Mouse (Mus musculus) CH12.LX (cell line): ENCODE measurements around the gene Syngap1. TPM values are rescaled to one million over a fixed set of nuclear protein-coding genes. Genes with fewer than 3 reads are reported as not detected.

ENCODE experiments used
- DNase-seq: peaks from one replicate; pipeline ENCODE4 v3.0.0-alpha.2; 2013; ENCODE audit errors: extremely low read depth
- H3K27ac ChIP-seq: 2 replicates; pipeline ENCODE4 v1.5.1; 2012; ENCODE audit warnings: low read depth, mild to moderate bottlenecking, control low read depth, moderate library complexity; ENCODE audit not compliant: insufficient read depth
- H3K27me3 ChIP-seq: replicated peaks from 2 replicates; pipeline ENCODE3; 2012; ENCODE audit warnings: inconsistent platforms
- H3K36me3 ChIP-seq, 2 experiments: replicated peaks in 1 of 2; 2 replicates each; pipeline versions ENCODE3 to v1.6.1; 2012; ENCODE audit warnings: inconsistent platforms in 1 of 2, low read length in 1 of 2, mild to moderate bottlenecking in 1 of 2, mixed read lengths in 1 of 2, moderate library complexity in 1 of 2; ENCODE audit not compliant: control insufficient read depth in 1 of 2, insufficient read depth in 1 of 2
- H3K4me1 ChIP-seq, 2 experiments: 2 replicates each; pipeline ENCODE4 v1.6.1; 2012; ENCODE audit warnings: inconsistent platforms in 1 of 2, moderate library complexity in 1 of 2; ENCODE audit not compliant: insufficient read depth in 2 of 2, control insufficient read depth in 1 of 2
- H3K4me2 ChIP-seq: 2 replicates; pipeline ENCODE4 v1.6.1; 2012; ENCODE audit warnings: low read depth, mild to moderate bottlenecking, control low read depth; ENCODE audit not compliant: poor library complexity, insufficient read depth, severe bottlenecking
- H3K4me3 ChIP-seq, 3 experiments: fragments of 150-350 bp in 1 of 3; sonication (generic) in 1 of 3; replicated peaks in 1 of 3; 2 replicates each; pipeline versions ENCODE3 to v1.5.1; 2011 to 2012; ENCODE audit warnings: low read depth in 2 of 3, low read length in 2 of 3, mild to moderate bottlenecking in 2 of 3, moderate library complexity in 2 of 3, control low read depth in 1 of 3, improper control_type of control experiment in 1 of 3, inconsistent platforms in 1 of 3, mixed read lengths in 1 of 3; ENCODE audit not compliant: poor library complexity in 1 of 3
- H3K79me2 ChIP-seq: replicated peaks from 2 replicates; pipeline ENCODE4 v1.6.1; 2012; ENCODE audit warnings: mild to moderate bottlenecking, moderate library complexity; ENCODE audit not compliant: control insufficient read depth, poor library complexity, insufficient read depth, severe bottlenecking; ENCODE audit errors: extremely low read depth
- H3K9ac ChIP-seq: 2 replicates; pipeline ENCODE4 v1.6.1; 2012; ENCODE audit warnings: low read depth, mild to moderate bottlenecking, control low read depth, moderate library complexity; ENCODE audit not compliant: insufficient read depth
- H3K9me3 ChIP-seq: replicated peaks from 2 replicates; pipeline ENCODE3; 2012; ENCODE audit warnings: low read length, inconsistent platforms, mixed read lengths
- BHLHE40 ChIP-seq: IDR thresholded peaks from 2 replicates; pipeline ENCODE4 v1.6.1; 2011; ENCODE audit warnings: mild to moderate bottlenecking, low read depth, low read length, improper control_type of control experiment
- CTCF ChIP-seq, 2 experiments: IDR thresholded peaks in 1 of 2; conservative IDR thresholded peaks in 1 of 2; 2 replicates each; pipeline ENCODE4 v1.5.1; 2011 to 2012; ENCODE audit warnings: low read depth in 2 of 2, low read length in 2 of 2, improper control_type of control experiment in 1 of 2, inconsistent platforms in 1 of 2, mild to moderate bottlenecking in 1 of 2, moderate library complexity in 1 of 2
- E2F4 ChIP-seq: IDR thresholded peaks from 2 replicates; pipeline ENCODE4 v1.6.1; 2011; ENCODE audit warnings: low read depth, low read length, improper control_type of control experiment; ENCODE audit not compliant: insufficient replicate concordance
- GABPA ChIP-seq: IDR thresholded peaks from 2 replicates; pipeline ENCODE4 v1.6.1; 2012; ENCODE audit warnings: low read depth, low read length, improper control_type of control experiment, inconsistent platforms; ENCODE audit not compliant: insufficient replicate concordance
- HCFC1 ChIP-seq: IDR thresholded peaks from 2 replicates; pipeline ENCODE4 v1.6.1; 2012; ENCODE audit warnings: low read depth, mild to moderate bottlenecking, inconsistent platforms, low read length, improper control_type of control experiment
- IRF4 ChIP-seq: IDR thresholded peaks from 2 replicates; pipeline ENCODE4 v1.6.1; 2014; ENCODE audit warnings: low read depth, mild to moderate bottlenecking, inconsistent platforms, low read length, improper control_type of control experiment
- MAFK ChIP-seq: IDR thresholded peaks from 2 replicates; pipeline ENCODE4 v1.6.1; 2011; ENCODE audit warnings: low read length, improper control_type of control experiment; ENCODE audit not compliant: insufficient replicate concordance
- MAZ ChIP-seq: IDR thresholded peaks from 2 replicates; pipeline ENCODE4 v1.6.1; 2012; ENCODE audit warnings: low read depth, mild to moderate bottlenecking, inconsistent platforms, low read length, improper control_type of control experiment, moderate library complexity
- NELFE ChIP-seq: IDR thresholded peaks from 2 replicates; pipeline ENCODE4 v1.6.1; 2011; ENCODE audit warnings: low read depth, low read length, improper control_type of control experiment
- PAX5 ChIP-seq: IDR thresholded peaks from 2 replicates; pipeline ENCODE4 v1.6.1; 2012; ENCODE audit warnings: low read length, inconsistent platforms, mixed read lengths
- POLR2A ChIP-seq: IDR thresholded peaks from 2 replicates; pipeline ENCODE4 v1.6.1; 2011; ENCODE audit warnings: low read depth, mild to moderate bottlenecking, improper control_type of control experiment, low read length
- POLR2AphosphoS2 ChIP-seq: IDR thresholded peaks from 2 replicates; pipeline ENCODE4 v1.6.1; 2011; ENCODE audit warnings: low read depth, low read length, improper control_type of control experiment
- RCOR1 ChIP-seq: conservative IDR thresholded peaks from 2 replicates; pipeline ENCODE4 v1.6.1; 2012; ENCODE audit warnings: low read depth, mild to moderate bottlenecking, inconsistent platforms, low read length, improper control_type of control experiment
- SMC3 ChIP-seq: IDR thresholded peaks from 2 replicates; pipeline ENCODE4 v1.6.1; 2011; ENCODE audit warnings: low read depth, low read length, improper control_type of control experiment
- TBP ChIP-seq: conservative IDR thresholded peaks from 2 replicates; pipeline ENCODE4 v1.6.1; 2011; ENCODE audit warnings: low read depth, low read length, improper control_type of control experiment
- TCF12 ChIP-seq: IDR thresholded peaks from 2 replicates; pipeline ENCODE4 v1.6.1; 2014; ENCODE audit warnings: low read depth, mild to moderate bottlenecking, inconsistent platforms, low read length, improper control_type of control experiment
- USF1 ChIP-seq: IDR thresholded peaks from 2 replicates; pipeline ENCODE4 v1.6.1; 2014; ENCODE audit warnings: low read depth, mild to moderate bottlenecking, inconsistent platforms, low read length, improper control_type of control experiment
- USF2 ChIP-seq: conservative IDR thresholded peaks from 2 replicates; pipeline ENCODE4 v1.6.1; 2011; ENCODE audit warnings: low read depth, low read length, improper control_type of control experiment
- ZMIZ1 ChIP-seq: IDR thresholded peaks from 2 replicates; pipeline ENCODE4 v1.6.1; 2012; ENCODE audit warnings: low read depth, mild to moderate bottlenecking, inconsistent platforms, low read length, improper control_type of control experiment
- ZNF384 ChIP-seq: IDR thresholded peaks from 2 replicates; pipeline ENCODE4 v1.6.1; 2012; ENCODE audit warnings: low read depth, low read length, improper control_type of control experiment, inconsistent platforms
- dilution Hi-C: fragments of 300-500 bp; cut with MboI; formaldehyde crosslinking; loops from 2 replicates; pipeline ENCODE4 v1.14.3; 2020; ENCODE audit warnings: low sequenced_read_pairs; ENCODE audit not compliant: extremely low pct_unique_long_range_greater_than_20kb, extremely low pct_ligation_motif_present
- in situ Hi-C: fragments of 300-500 bp; cut with MboI; formaldehyde crosslinking; loops from 3 replicates; pipeline ENCODE4 v1.14.3; 2019; ENCODE audit warnings: low sequenced_read_pairs, low pct_ligation_motif_present, low pct_unique_long_range_greater_than_20kb, mixed read lengths
- polyA plus RNA-seq: library from polyadenylated mRNA; unstranded; fragments of >175 nt; gene quantifications from 2 replicates; pipeline ENCODE4 v1.2.1, GENCODE M21; 2012; ENCODE audit warnings: low read depth; ENCODE audit not compliant: insufficient read length
- total RNA-seq, 2 experiments: library from RNA; depleted of rRNA; stranded (reverse); fragments of 300-350 nt in 1 of 2; fragments of >200 nt in 1 of 2; gene quantifications; 2 replicates each; pipeline ENCODE4 v1.2.3; 2012 to 2014

Syngap1 gene
- total and polyA plus RNA-seq, 3 experiments: 1.3 to 2.4 TPM; not detected in 1

GRCm38 (mm10) chr17:26945824-26946495 is 4.9 kb downstream of the Syngap1 start:
- Histone ChIP-seq H3K27me3 (peaks cover 76% of the 10 kb centered on the region), H3K4me1 (peaks cover 6 to 10% of the 10 kb centered on the region in 2 experiments; a peak in 3 of 4 replicates), H3K4me2 (no peak overlapping the region), H3K4me3 (no peak overlapping the region), H3K27ac (no peak overlapping the region), H3K79me2 (no peaks in the 10 kb centered on the region)
- DNase-seq: no peak
- no peak for TF ChIP-seq USF2
- TF ChIP-seq, all 38 proteins: peak for 0
- Histone ChIP-seq H3K9me3 (no peaks in the 10 kb centered on the region), H3K9ac (no peak overlapping the region), H3K36me3 (no peaks in the 10 kb centered on the region)
- dilution Hi-C loops: no loop called here
- in situ Hi-C loops: no loop called here

- Histone ChIP-seq H3K4me2 (no peak overlapping the region), H3K36me3 (no peaks in the 10 kb centered on the region), H3K79me2 (no peaks in the 10 kb centered on the region), H3K9me3 (no peaks in the 10 kb centered on the region), H3K9ac (no peak overlapping the region), H3K4me1 (peaks cover 6 to 10% of the 10 kb centered on the region in 2 experiments; a peak in 3 of 4 replicates), H3K4me3 (no peak overlapping the region), H3K27ac (no peak overlapping the region), H3K27me3 (peaks cover 81% of the 10 kb centered on the region)
- DNase-seq: no peak
- in situ Hi-C loops: no loop called here
- TF ChIP-seq USF2 (no peak), ZMIZ1 (no peak), SMC3 (no peak), POLR2AphosphoS2 (no peak), MAZ (no peak), CTCF (conservative IDR thresholded peaks at IDR 0.05 in 1 of 2, IDR thresholded peaks at IDR 0.05 in 1 of 2; ENCODE audit: low read depth in 2 of 2, low read length in 2 of 2) (no peak), HCFC1 (no peak), PAX5 (no peak), MAFK (no peak), USF1 (no peak), GABPA (no peak), TCF12 (no peak), IRF4 (no peak), RCOR1 (no peak), BHLHE40 (no peak), NELFE (no peak), E2F4 (no peak), ZNF384 (no peak), POLR2A (no peak), TBP (no peak)
- dilution Hi-C loops: no loop called here
Measured at GRCm38 (mm10) chr17:26946567-26946966, 5.5 kb downstream of the Syngap1 start.
